Mouse (Mus musculus) left cerebral cortex, postnatal 14 days (tissue): ENCODE results near the gene Faf2. TPM values are rescaled to one million over a fixed set of nuclear protein-coding genes. Genes with fewer than 3 reads are reported as not detected.
"Not testable (repeated sequence)": the region's sequence is repeated elsewhere in the genome, so short reads cannot be mapped to it uniquely, and the experiment has no call there.

Source experiments
- DNase-seq, 2 experiments: peaks; one replicate each; pipeline ENCODE4 v3.0.0; 2021 to 2022; ENCODE audit warnings: low spot score in 2 of 2, mixed read lengths in 1 of 2
- intact Hi-C: fragments of 180-260 bp; cut with DNase I; formaldehyde crosslinking; loops from one replicate; pipeline ENCODE4 v1.15.1; 2025
- total RNA-seq, 2 experiments: library from RNA; stranded (reverse); gene quantifications; 2 replicates each; pipeline ENCODE4 v1.2.3; 2021

Gene Faf2
- total RNA-seq, 2 experiments from 2014 or later, result 47.4 to 57.3 TPM

DNA sequence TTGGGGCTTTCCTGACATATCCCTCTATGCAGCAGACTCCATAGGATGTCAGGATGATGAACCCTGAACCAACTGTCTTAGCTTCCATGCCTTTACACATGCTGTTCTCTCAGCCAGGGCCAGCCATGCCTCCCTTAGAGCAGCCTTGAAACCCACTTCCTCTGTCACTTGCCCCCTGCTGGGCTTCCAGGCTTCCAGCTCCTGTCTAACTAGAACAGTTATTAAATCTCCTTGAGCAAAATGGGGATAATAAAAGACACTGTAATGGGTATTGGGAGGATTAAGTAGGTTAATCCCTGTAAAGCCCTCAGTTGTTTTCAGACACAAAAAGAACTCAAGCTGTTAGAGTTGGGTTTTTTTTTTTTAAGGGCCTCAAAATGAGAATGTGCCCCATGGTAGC is 18.1 kb upstream of the Faf2 start:
- no peak for DNase-seq
- intact Hi-C loops, result no loop called here

DNA sequence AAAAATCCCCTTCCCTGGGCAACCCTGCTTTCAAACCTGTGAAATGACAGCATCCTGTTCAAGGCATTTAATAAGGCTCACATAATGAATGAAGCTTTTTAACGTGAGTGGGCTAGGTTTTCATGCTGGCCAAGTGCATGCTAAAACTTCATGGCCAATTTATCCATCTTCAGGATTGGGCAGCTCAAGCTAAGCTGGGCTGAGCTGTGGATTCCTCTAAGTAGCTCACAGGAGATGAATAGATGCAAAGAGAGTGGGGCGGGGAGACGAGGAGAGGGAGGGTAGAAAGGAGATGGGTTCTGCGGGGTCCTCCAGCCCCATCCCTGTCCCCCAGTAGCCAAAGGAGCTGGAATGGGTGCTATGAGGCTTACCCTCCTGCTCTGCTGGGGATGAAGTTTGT is 17.4 kb upstream of the Faf2 start:
- intact Hi-C loops, result no loop called here
- no peak for DNase-seq

DNA sequence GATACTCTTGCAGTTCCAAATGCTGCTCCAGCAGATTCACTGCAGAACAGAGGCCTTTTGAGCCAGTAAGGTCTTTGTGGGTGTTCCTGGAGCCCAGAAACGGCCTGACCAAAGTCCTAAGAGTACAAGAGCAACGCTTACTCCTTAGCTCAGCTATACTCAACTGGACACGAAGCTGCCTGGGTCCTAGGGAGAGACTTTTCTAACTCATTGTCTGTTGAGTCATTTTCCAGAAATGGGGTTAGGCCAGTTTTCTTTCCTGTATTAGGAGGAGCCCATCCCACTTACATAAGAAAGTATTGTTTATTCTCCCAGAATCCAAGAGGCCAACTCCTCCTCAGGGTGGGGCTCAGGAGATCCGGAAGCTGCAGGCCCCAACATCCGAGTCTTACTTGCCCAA is 16.2 kb upstream of the Faf2 start:
- intact Hi-C loops, result no loop called here
- no peak for DNase-seq

DNA sequence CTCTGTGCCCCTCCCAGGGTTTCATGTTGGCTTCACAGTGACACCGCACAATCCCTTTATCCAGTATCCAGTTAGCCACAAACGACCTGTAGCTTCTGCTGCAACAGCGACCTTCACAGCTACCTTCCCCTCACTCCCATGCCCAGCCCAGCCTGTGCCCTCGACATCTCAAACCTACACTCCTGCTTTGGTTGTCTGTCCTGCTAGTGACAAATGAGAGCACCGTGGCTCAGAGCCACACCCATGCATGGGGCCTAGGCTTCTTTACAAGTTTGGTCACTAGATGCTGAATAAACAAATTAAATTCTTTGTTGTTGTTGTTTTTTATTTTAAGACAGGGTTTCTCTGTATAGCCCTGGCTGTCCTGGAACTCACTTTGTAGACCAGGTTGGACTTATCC is 14.4 kb upstream of the Faf2 start:
- DNase-seq, result no peak
- intact Hi-C loops, result no loop called here

DNA sequence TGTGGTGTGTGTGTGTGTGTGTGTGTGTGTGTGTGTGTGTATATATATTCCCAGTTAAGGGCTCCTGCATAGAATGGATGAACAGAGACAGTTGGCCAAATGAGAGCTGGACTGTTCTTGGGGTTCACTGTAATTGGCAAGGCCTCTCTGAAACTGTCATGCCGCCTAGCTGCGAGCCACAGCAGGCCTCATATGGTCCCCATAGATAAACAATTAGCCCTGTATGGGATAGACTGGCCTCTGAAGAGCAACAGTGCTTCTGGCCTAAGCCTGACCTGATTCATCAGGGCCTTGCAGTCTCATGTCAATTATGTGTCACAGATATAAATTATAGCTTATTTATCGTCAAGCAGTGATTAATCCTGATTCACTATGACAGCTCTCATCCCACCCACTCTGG is 13.6 kb upstream of the Faf2 start:
- DNase-seq, result no peak
- intact Hi-C loops, result no loop called here

DNA sequence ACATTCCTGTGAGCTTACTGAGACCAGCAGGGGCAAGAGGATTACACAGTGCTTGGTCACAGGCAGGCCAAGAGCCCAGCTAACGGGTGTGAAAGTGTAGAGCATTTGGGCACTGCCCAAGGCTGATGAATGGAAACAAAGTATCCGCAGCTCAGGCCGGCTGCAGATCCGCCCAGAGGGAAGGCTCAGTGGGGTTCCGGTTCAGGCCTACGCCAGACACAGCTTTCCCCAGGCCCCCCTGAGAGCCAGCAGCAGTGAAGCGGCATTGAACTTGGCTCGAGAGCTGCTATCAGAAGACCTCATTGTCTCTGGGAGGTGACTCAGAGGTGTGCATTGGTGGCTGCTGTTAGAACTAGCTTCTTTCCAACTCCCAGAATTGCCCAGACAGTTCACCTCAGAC is 12.9 kb upstream of the Faf2 start:
- intact Hi-C loops, result loop anchor here (1.0 kb wide), 1 partner anchor 32 kb away; no protein-coding TSS in a partner anchor
- no peak for DNase-seq

DNA sequence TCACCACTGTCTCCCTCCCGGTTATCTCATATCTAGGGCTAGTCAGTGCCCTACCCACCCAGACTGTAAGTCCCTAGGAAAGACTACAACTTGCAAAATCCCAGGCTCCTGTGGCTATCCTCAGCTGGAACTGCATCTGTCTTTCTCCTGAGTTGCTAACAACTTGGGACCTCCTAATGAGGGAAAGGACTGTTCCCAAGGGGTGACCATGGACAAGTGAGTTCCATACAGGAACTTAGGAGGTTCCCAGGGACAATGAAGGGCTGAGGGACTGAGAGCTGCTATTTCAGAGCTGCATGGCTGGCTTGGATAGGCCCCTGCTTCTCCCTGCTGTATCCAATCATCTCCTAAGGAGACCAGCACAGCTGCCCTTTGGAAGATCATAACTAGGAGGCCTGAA is 12.3 kb upstream of the Faf2 start:
- intact Hi-C loops, result loop anchor here (1.0 kb wide), 1 partner anchor 33 kb away; no protein-coding TSS in a partner anchor
- no peak for DNase-seq

DNA sequence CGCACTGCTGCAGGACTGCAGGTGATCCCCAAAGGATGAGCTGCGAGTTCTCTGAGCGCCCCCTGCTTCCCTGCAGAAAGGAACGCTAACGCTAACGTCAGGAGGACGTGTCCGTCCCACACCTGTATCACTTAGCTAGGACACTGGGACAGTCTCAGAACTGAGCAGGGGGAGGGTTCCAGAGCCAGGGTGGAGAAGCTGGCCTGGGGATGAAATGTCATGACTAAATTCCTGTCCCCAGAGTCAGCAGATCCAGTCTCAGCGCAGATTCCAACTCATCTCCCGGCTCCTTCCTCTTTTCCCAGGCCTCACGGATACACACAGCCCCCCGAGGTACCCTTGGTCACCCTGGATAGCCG is 11.0 kb upstream of the Faf2 start:
- DNase-seq, result no peak
- intact Hi-C loops, result no loop called here

DNA sequence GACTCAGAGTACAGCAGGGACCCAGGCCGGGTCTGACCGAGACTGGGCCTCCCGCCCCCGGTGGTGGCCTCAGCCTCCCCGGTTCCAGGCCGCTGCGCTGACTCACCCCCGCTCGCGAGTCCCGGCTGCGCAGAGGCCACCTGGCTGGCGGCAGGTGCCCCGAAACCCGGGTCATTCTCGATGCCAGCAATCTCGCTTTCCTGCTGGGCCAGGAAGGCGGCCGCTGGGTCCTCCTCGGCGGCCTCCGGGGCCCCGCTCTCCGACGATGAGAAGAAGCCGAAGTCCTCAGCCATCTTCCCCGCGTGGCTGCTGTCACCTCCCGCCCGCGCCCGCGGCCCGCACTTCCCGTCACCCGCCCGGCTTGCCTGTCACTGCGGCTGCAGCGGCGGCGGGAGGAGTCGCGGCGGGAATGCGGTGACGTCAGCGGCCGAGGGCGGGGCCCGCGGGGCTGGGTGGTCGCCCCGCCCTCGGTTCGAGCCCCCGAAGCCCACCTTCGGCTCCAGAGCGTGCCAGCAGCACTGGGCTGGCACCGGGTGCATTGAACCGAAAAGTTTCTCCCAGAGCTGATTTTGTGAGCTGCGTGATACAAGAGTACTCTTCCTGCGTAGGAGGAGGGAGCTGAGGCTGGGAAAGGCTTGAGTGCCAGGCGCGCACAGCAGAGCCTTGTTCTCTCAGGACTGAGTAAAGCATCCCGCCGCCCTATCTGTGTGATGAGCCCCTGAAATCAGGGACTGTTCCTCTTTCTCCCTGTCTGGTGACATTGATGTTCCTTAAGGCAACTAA is 10.4 kb upstream of the Faf2 start, which contains the start of gene Cltb:
Cltb (minus strand) TSS at position 373 of the 783 bp plus-strand sequence.
- intact Hi-C loops, result no loop called here

DNA sequence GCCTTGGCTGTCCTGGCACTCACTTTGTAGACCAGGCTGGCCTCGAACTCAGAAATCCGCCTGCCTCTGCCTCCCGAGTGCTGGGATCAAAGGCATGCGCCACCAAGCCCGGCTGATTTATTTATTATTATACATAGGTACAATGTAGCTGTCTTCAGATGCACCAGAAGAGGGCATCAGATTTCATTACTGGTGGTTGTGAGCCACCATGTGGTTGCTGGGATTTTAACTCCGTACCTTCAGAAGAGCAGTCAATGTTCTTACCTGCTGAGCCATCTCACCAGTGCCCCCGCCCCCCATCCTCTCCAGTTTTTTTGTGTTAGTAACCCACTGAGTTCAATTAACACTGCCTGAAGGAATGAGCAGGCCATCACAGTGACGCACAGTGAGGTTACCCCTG is 8.4 kb upstream of the Faf2 start:
- intact Hi-C loops, result not testable (repeated sequence)

More for the DNA sequence above, 10.4 kb upstream of the Faf2 start, which contains the start of gene Cltb:
- DNase-seq, result peak; percentile 87 to 91

DNA sequence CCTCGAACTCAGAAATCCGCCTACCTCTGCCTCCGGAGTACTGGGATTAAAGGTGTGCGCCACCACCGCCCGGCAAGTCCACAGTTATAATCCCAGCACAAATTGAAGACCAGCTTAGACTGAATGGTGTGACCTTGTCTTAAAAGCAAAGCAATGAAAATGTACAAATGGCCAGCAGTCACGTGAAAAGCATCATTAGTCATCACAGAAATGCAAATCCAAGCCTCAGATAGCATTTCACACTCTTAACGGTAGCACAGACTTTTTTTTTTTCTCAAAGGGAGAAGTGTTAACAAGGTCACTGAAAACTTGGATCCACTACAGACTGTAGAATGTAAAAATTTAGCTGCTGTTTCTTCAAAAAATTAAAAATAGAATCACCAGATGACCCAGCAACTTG is 5.3 kb upstream of the Faf2 start:
- intact Hi-C loops, result no loop called here

More for the DNA sequence above, 8.4 kb upstream of the Faf2 start:
- DNase-seq, result not testable (repeated sequence)

DNA sequence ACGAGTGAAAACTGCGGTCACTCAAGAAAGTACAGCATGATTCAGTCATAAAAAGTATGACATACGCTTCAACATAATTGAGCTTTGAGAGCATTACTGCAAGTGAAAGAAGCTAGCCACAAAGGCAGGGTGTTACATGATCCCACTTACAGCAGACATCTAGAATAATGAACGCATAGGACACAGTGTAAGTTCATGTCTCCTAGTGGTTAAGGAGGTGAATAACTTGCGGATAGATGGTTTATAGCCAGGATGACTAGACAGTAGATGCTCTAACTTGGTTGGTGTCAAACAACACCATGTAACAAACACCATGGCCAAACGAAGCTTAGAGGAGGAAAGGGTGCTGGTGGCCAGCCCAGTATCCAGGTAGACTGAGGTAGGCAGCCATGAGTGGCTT is 4.6 kb upstream of the Faf2 start:
- no peak for DNase-seq
- intact Hi-C loops, result no loop called here

More for the DNA sequence above, 5.3 kb upstream of the Faf2 start:
- no peak for DNase-seq

DNA sequence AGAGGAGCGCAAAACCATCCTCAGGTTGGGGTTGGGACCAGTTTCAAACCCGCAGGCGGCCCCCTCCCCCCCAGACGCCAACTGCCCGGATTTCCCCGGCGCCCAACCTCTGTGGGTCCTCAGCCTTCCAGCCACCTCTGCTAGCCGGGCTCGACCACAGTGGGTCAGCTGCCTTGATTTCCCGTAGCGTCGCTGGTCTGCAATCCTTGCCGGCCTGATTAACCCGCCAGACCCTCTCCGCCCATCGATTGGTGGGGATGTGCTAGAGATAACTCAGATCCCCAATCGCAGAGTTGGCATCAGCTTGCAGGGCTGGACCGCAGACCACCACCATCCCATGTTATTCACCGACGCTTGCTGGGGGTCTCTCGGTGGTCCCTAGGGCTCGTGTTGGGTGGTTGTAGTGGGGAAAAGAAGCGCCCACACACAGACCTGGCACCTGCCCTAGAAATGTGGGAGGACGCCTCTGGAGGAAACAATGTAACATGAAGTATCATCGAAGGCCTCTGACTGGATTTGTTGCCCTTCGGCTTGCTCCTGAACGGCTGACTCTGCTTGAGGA is 457 bp downstream of the Faf2 start:
- intact Hi-C loops, result no loop called here
- DNase-seq, result no peak

DNA sequence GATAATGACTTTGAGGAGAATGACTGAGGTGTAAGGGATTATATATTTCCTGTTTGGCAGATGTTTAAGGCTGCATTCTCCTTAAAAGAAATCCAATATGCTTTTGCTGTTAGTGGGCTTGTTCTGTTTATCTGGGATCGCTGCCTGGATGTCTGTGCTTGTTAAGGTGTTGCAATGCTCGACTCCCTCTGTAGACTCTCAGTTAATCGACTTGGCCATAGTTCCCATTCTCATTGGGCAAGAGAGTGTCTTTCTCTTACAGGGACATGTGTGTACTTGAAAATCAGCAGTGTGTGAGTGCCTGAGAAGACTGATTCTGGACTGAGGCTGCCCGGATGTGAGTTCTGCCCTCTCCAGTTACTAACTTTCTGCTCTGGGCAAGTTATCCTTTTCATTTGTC is 7.5 kb downstream of the Faf2 start:
- intact Hi-C loops, result no loop called here
- DNase-seq, result no peak

DNA sequence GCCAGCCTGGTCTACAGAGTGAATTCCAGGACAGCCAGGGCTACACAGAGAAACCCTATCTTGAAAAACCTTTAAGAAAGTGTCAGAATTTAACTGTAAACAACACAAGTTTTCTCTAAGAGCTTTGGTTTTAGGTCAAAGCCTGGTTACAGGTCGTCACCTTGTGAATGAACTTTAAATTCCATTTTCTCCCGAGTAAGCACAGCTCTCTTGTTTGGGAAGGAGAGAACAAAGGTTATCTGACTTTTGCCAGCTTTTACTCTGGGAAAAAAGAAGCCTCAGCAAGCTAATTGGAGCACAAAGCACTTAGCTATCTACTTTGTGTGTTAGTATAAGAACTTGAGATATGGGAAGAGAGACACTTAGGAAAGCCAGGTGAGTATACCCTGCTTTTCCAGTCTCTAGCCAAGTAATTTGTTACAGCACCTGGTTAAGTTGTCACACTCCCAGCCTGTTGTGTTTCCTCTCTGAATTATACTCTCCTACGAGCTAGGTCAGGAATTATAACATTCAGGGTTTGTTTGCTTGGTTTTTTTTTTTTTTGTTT is 11.2 kb downstream of the Faf2 start:
- intact Hi-C loops, result no loop called here
- DNase-seq, result no peak

DNA sequence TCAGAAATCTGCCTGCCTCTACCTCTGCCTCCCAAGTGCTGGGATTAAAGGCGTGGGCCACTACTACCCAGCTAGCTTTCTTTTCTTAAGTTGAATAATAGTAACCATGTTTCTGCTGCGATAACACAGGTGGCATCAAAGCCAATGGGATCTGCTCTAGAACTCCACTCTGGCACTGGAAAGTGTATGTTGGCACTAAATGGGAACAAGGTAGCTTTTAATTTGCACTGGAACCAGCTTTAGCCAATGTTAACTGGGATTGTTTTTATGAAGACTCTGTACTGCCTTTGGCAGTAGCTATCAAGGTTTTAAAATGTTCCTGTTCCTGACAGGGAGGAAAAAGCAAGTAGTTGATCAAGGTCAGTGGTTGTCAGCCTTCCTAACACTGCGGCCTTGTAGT is 13.4 kb downstream of the Faf2 start:
- intact Hi-C loops, result no loop called here
- no peak for DNase-seq

DNA sequence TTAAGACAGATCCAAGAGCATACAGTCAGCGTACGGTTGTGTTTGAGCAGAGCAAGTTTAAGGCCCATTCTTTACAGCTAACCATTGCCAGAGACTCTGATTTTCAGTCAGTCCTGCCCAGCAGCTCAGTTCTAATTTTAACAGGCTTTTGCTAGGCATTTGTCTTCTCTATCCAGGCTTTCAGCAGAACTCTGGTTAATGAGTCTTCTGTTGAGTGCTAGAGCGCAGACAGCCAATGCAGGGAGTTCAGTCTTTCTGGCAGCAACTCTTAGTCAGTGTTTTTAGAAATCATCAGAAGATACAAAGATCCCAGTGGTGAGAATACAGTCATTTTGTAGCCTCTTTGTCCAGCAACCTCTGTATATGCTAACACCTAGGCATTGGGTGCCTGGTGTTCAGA is 28.9 kb downstream of the Faf2 start:
- intact Hi-C loops, result no loop called here
- no peak for DNase-seq

DNA sequence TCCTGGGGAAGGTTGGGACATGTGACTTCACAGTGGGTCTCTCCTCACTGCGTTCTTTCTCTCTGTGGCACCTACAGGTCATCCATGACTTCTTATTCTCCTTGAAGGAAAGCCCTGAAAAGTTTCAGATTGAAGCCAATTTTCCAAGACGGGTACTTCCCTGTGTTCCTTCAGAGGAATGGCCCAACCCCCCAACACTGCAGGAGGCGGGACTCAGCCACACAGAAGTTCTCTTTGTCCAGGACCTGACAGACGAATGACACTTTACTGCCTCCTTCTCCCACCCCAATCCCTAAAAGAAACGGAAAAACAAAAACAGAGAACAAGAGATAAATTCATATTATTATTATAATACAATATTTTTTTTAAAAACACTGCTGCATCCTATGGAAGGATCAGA is 39.3 kb downstream of the Faf2 start:
- no peak for DNase-seq

DNA sequence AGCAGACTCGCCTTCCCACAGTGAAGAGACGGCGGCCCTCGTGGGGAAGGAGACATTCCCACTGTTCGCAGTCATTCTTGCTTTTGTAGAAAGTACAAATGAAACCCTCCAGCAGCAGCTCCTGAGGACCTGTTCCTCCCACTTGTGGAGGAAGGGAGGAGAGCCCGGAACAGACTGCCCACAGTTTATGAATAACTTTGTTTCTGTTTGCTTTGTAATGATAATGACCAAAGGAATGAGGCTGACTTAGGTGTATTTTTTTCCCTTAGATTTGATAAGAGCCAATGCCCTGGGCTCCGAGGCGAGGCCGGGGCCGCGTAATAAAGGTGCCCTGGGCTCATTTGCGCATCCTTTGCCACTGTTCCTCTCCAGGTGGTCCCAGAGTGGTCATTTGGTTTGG is 39.8 kb downstream of the Faf2 start:
- intact Hi-C loops, result no loop called here
- no peak for DNase-seq

More for the DNA sequence above, 39.3 kb downstream of the Faf2 start:
- intact Hi-C loops, result no loop called here

DNA sequence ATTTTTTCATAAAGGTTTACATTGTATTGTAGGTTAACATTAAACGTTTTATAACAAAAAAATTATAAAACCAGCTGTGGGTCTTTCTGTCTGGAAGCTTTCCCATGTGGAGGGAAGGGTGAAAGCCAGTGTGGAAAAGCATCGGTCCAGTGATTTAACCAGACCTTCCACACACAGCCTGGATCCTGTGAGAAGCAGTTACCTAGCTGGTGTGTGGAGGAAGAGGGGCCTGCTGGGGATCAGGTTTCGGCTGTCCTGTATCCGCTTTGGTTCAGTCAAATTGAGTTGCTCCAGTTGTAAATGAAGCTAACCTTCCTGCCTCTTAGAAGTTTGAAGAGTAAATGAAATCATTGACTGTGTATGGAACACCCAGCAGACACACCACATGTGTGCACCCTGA is 42.4 kb downstream of the Faf2 start:
- intact Hi-C loops, result no loop called here
- no peak for DNase-seq

DNA sequence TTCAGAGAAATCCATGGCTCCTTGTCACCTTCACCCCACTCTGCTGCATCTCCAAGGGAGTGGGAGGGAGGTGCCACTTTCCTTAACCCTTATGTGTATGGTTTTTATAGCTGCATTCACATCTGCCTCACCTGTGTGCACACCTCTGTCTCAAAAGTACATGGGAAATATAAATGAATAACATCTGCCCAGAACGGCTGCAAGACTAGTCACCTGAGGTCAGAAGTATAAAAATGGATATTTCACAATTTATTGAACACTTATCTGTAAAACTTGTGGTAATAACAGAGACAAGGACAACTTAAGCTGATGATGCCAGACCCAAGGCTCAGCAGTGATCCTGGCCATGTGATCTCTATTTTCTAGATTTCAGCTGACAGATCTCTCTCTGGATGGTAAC is 42.9 kb downstream of the Faf2 start:
- intact Hi-C loops, result no loop called here
- no peak for DNase-seq
